Mouse (Mus musculus) cortical plate, adult 2 months (tissue): ENCODE results near the gene 7530416G11Rik.

Experiments used
- CTCF ChIP-seq: fragments of 200-500 bp; IDR thresholded peaks from 2 replicates; pipeline ENCODE4 v1.5.1; 2011; ENCODE audit warnings: mild to moderate bottlenecking, control low read depth, low read length; ENCODE audit not compliant: insufficient read depth; ENCODE audit errors: extremely low read depth
- POLR2A ChIP-seq: fragments of 200-500 bp; IDR thresholded peaks from 2 replicates; pipeline ENCODE4 v1.6.1; 2011; ENCODE audit warnings: mild to moderate bottlenecking, low read length, control low read depth; ENCODE audit not compliant: insufficient read depth; ENCODE audit errors: extremely low read depth

GRCm38 (mm10) chr15:85545369-85545768, 42.3 kb upstream of the 7530416G11Rik start:
- TF ChIP-seq POLR2A (no peak), CTCF (no peak)
